Comparison of ENCODE assay signal across 17 mouse cellular contexts in genomic region chr8:115208415-115209192, GRCm38 (mm10).
A peak's percentile ranks its signal among the peaks of the same experiment; 100 is the strongest.
DNase-seq lines count a peak whose midpoint lies in the region; ATAC-seq and TF ChIP-seq lines count a peak whose summit lies in the region.
"Had no signal": no experiment of that assay in that cellular context is flagged by ENCODE, and none has a peak within 500 bp of the region (broad histone marks: within the 10 kb centered on the region; RNA-seq: fewer than 3 reads in every experiment).

No protein-coding gene starts in this region.

- peak overlapping the region; percentile 17; the same call in 1 of the 2 replicates for H3K4me2 ChIP-seq in forebrain, embryonic 12.5 days
- peak overlapping the region; percentile 19; the same call in 1 of the 2 replicates for H3K4me2 ChIP-seq in lung, embryonic 14.5 days
- H3K4me2 ChIP-seq in embryonic facial prominence, embryonic 12.5 days (replicated peaks): peak overlapping the region; percentile 11
- H3K4me2 ChIP-seq in limb, embryonic 14.5 days (replicated peaks; ENCODE audit: low read depth, low read length, severe bottlenecking): peak overlapping the region; percentile 28
- H3K4me2 ChIP-seq: hindbrain, embryonic 12.5 days; limb, embryonic 15.5 days had no signal

- no peak for TF ChIP-seq CTCF in lung, embryonic 14.5 days (IDR thresholded peaks at IDR 0.05; ENCODE audit: low read depth)

- no peaks in the 10 kb centered on the region for H3K9me3 ChIP-seq in forebrain, embryonic 12.5 days
- H3K9me3 ChIP-seq in forebrain, embryonic 10.5 days: no peaks in the 10 kb centered on the region
- no peaks in the 10 kb centered on the region for H3K9me3 ChIP-seq in lung, embryonic 14.5 days (ENCODE audit: low read depth, low read length)
- no peaks in the 10 kb centered on the region for H3K9me3 ChIP-seq in embryonic facial prominence, embryonic 12.5 days
- H3K9me3 ChIP-seq in limb, embryonic 14.5 days (ENCODE audit: control insufficient read depth, low read length): no peaks in the 10 kb centered on the region
- H3K9me3 ChIP-seq: hindbrain, embryonic 12.5 days; limb, embryonic 15.5 days had no signal

- no peak for ATAC-seq in forebrain, embryonic 12.5 days (ENCODE audit: low FRiP score)
- ATAC-seq in lung, embryonic 14.5 days (ENCODE audit: insufficient read depth): no peak
- no peak for ATAC-seq in embryonic facial prominence, embryonic 12.5 days (ENCODE audit: insufficient number of reproducible peaks, insufficient read depth, low FRiP score, low TSS enrichment)
- no peak for ATAC-seq in limb, embryonic 14.5 days (ENCODE audit: low FRiP score, low read depth)
- ATAC-seq: intestine, embryonic 16.5 days; liver, postnatal 0 days had no signal

- TF ChIP-seq POLR2A in limb, embryonic 14.5 days (IDR thresholded peaks at IDR 0.05; ENCODE audit: borderline replicate concordance, extremely low read depth, insufficient read depth, insufficient read length): no peak

- DNase-seq in forebrain, embryonic 10.5 days (ENCODE audit: extremely low spot score, low spot score): no peak
- no peak for DNase-seq in lung, embryonic 14.5 days
- DNase-seq in lung, postnatal 14 days: no peak
- DNase-seq in limb, embryonic 14.5 days (ENCODE audit: low spot score): no peak
- DNase-seq in cerebellum, postnatal 10 days: no peak
- no peak for DNase-seq in spleen, adult 12 weeks (ENCODE audit: low spot score)
- DNase-seq: cerebellum, postnatal 36 days; heart, adult 2 months; kidney, postnatal 4 days; liver, postnatal 0 days; lung, postnatal 4 days; right cerebral cortex, postnatal 14 days had no signal

- H3K4me3 ChIP-seq in forebrain, embryonic 12.5 days (replicated peaks): no peak overlapping the region
- no peak overlapping the region for H3K4me3 ChIP-seq in forebrain, embryonic 10.5 days
- no peak overlapping the region for H3K4me3 ChIP-seq in lung, embryonic 14.5 days (ENCODE audit: low read depth, low read length)
- H3K4me3 ChIP-seq in embryonic facial prominence, embryonic 12.5 days: no peak overlapping the region
- H3K4me3 ChIP-seq in limb, embryonic 14.5 days (replicated peaks; ENCODE audit: low read length): no peak overlapping the region
- H3K4me3 ChIP-seq: heart, adult 2 months; hindbrain, embryonic 12.5 days; limb, embryonic 15.5 days had no signal

- no peak overlapping the region for H3K9ac ChIP-seq in forebrain, embryonic 12.5 days
- no peak overlapping the region for H3K9ac ChIP-seq in lung, embryonic 14.5 days
- no peak overlapping the region for H3K9ac ChIP-seq in embryonic facial prominence, embryonic 12.5 days
- H3K9ac ChIP-seq in limb, embryonic 14.5 days (ENCODE audit: low read depth, low read length, severe bottlenecking): no peak overlapping the region
- H3K9ac ChIP-seq: hindbrain, embryonic 12.5 days; limb, embryonic 15.5 days; liver, postnatal 0 days had no signal

- WGBS in forebrain, embryonic 12.5 days: 36% methylated on average over 15 of the region's 15 CpGs
- 44% methylated on average over 15 of the region's 15 CpGs for WGBS in forebrain, embryonic 10.5 days
- 25% methylated on average over 15 of the region's 15 CpGs for WGBS in lung, embryonic 14.5 days
- 20% methylated on average over 15 of the region's 15 CpGs for WGBS in embryonic facial prominence, embryonic 12.5 days
- WGBS in limb, embryonic 14.5 days: 10% methylated on average over 15 of the region's 15 CpGs

- H3K4me1 ChIP-seq in forebrain, embryonic 12.5 days: peaks cover 13% of the 10 kb centered on the region
- peaks cover 44% of the 10 kb centered on the region for H3K4me1 ChIP-seq in forebrain, embryonic 10.5 days
- 0 out of 2 replicates have a peak, but pooled peaks cover 3% of the 10 kb centered on the region for H3K4me1 ChIP-seq in lung, embryonic 14.5 days (ENCODE audit: insufficient read depth)
- H3K4me1 ChIP-seq in embryonic facial prominence, embryonic 12.5 days: peaks cover 31% of the 10 kb centered on the region
- peaks cover 23% of the 10 kb centered on the region for H3K4me1 ChIP-seq in limb, embryonic 14.5 days (ENCODE audit: control insufficient read depth, insufficient read depth, low read length)

- peaks cover 19% of the 10 kb centered on the region; the same call in 1 of the 2 replicates for H3K27me3 ChIP-seq in forebrain, embryonic 12.5 days
- peaks cover 16% of the 10 kb centered on the region for H3K27me3 ChIP-seq in forebrain, embryonic 10.5 days (ENCODE audit: poor library complexity, severe bottlenecking)
- H3K27me3 ChIP-seq in lung, embryonic 14.5 days (ENCODE audit: insufficient read depth, low read length): no peaks in the 10 kb centered on the region
- H3K27me3 ChIP-seq in embryonic facial prominence, embryonic 12.5 days: no peaks in the 10 kb centered on the region; the same call in 1 of the 2 replicates
- H3K27me3 ChIP-seq in limb, embryonic 14.5 days (ENCODE audit: control insufficient read depth, insufficient read depth, low read length): no peaks in the 10 kb centered on the region

- no peak overlapping the region for H3K27ac ChIP-seq in forebrain, embryonic 12.5 days
- no peak overlapping the region for H3K27ac ChIP-seq in forebrain, embryonic 10.5 days
- H3K27ac ChIP-seq in lung, embryonic 14.5 days (ENCODE audit: low read depth): no peak overlapping the region
- H3K27ac ChIP-seq in embryonic facial prominence, embryonic 12.5 days: no peak overlapping the region
- no peak overlapping the region for H3K27ac ChIP-seq in limb, embryonic 14.5 days (replicated peaks; ENCODE audit: low read depth, low read length)
- H3K27ac ChIP-seq: heart, adult 2 months; hindbrain, embryonic 12.5 days; limb, embryonic 15.5 days had no signal

- no peaks in the 10 kb centered on the region for H3K36me3 ChIP-seq in forebrain, embryonic 12.5 days (replicated peaks)
- no peaks in the 10 kb centered on the region for H3K36me3 ChIP-seq in forebrain, embryonic 10.5 days (replicated peaks)
- H3K36me3 ChIP-seq in lung, embryonic 14.5 days (ENCODE audit: insufficient read depth): no peaks in the 10 kb centered on the region
- H3K36me3 ChIP-seq in embryonic facial prominence, embryonic 12.5 days: no peaks in the 10 kb centered on the region
- H3K36me3 ChIP-seq in limb, embryonic 14.5 days (ENCODE audit: control insufficient read depth, insufficient read depth, low read length): no peaks in the 10 kb centered on the region
- H3K36me3 ChIP-seq: hindbrain, embryonic 12.5 days; limb, embryonic 15.5 days had no signal
